Mouse (Mus musculus): ENCODE measurements around the gene Ccdc8. TPM values are rescaled to one million over a fixed set of nuclear protein-coding genes. Genes with fewer than 3 reads are reported as not detected.

Gene Ccdc8
- polyA plus RNA-seq, 1 experiment from 2014 or later = 15.7 TPM

GRCm38 (mm10) chr7:17028923-17029322 lies 36.4 kb downstream of the Ccdc8 start:
- Histone ChIP-seq H3K4me3 (replicated peaks; ENCODE audit: low read depth, low read length) (no peak overlapping the region), H3K4me1 (replicated peaks; ENCODE audit: insufficient read depth, low read length) (peaks cover 20% of the 10 kb centered on the region), H3K9ac (ENCODE audit: low read depth, low read length) (no peak overlapping the region), H3K9me3 (replicated peaks; ENCODE audit: low read length) (no peaks in the 10 kb centered on the region), H3K4me2 (ENCODE audit: low read length) (no peak overlapping the region), H3K27ac (no peak overlapping the region), H3K36me3 (ENCODE audit: insufficient read depth, low read length) (peaks cover 18% of the 10 kb centered on the region; the same call in 1 of the 2 replicates), H3K27me3 (ENCODE audit: insufficient read depth, low read length) (no peaks in the 10 kb centered on the region)
- ATAC-seq (replicated peaks; ENCODE audit: low FRiP score, low read depth) (no peak), DNase-seq (ENCODE audit: low spot score) (no peak)
- no peak for TF ChIP-seq CTCF (IDR thresholded peaks at IDR 0.05; ENCODE audit: low read depth)
- WGBS = 73% methylated on average over 7 of the region's 7 CpGs

DNA sequence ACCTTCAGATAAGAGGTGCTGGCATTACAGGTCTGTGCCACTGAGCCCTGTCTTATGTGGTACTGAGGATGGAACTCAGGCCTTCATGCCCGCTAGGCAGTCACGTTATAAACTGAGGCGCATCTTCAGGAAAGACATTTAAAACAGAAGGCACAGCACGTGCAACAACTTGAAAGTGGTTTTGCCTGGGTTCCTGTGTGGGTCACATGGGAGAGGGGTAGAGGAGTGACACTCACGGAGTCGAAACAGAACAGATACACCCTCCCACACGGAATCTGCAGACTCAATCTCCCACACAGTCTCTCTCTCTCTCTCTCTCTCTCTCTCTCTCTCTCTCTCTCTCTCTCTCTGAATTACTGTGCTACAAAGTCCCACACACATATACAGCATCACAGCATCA lies 37.7 kb downstream of the Ccdc8 start:
- peaks cover 9% of the 10 kb centered on the region for H3K4me1 ChIP-seq (replicated peaks; ENCODE audit: insufficient read depth, low read length)
- WGBS = 50% methylated on average over 7 of the region's 7 CpGs
- no peak for TF ChIP-seq CTCF (IDR thresholded peaks at IDR 0.05; ENCODE audit: low read depth)
- H3K4me3 ChIP-seq (replicated peaks; ENCODE audit: low read depth, low read length) = no peak overlapping the region
- no peak overlapping the region for H3K4me2 ChIP-seq (ENCODE audit: low read length)
- H3K27ac ChIP-seq = no peak overlapping the region
- no peak for DNase-seq (ENCODE audit: low spot score)
- no peak for ATAC-seq (replicated peaks; ENCODE audit: low FRiP score, low read depth)
- no peaks in the 10 kb centered on the region for H3K27me3 ChIP-seq (ENCODE audit: insufficient read depth, low read length)
- no peaks in the 10 kb centered on the region for H3K9me3 ChIP-seq (replicated peaks; ENCODE audit: low read length)
- no peak overlapping the region for H3K9ac ChIP-seq (ENCODE audit: low read depth, low read length)
- peaks cover 18% of the 10 kb centered on the region; the same call in 1 of the 2 replicates for H3K36me3 ChIP-seq (ENCODE audit: insufficient read depth, low read length)

- no peak overlapping the region for H3K27ac ChIP-seq
- H3K36me3 ChIP-seq (ENCODE audit: insufficient read depth, low read length) = peaks cover 42% of the 10 kb centered on the region; the same call in 1 of the 2 replicates
- H3K9me3 ChIP-seq (replicated peaks; ENCODE audit: low read length) = no peaks in the 10 kb centered on the region
- 46% methylated on average over 9 of the region's 9 CpGs for WGBS
- DNase-seq (ENCODE audit: low spot score) (no peak), ATAC-seq (replicated peaks; ENCODE audit: low FRiP score, low read depth) (no peak)
- H3K27me3 ChIP-seq (ENCODE audit: insufficient read depth, low read length) = no peaks in the 10 kb centered on the region
- H3K4me3 ChIP-seq (replicated peaks; ENCODE audit: low read depth, low read length) = no peak overlapping the region
- H3K4me2 ChIP-seq (ENCODE audit: low read length) = no peak overlapping the region
- H3K4me1 ChIP-seq (replicated peaks; ENCODE audit: insufficient read depth, low read length) = no peaks in the 10 kb centered on the region
- TF ChIP-seq CTCF (IDR thresholded peaks at IDR 0.05; ENCODE audit: low read depth) = no peak
- no peak overlapping the region for H3K9ac ChIP-seq (ENCODE audit: low read depth, low read length)
Measured at GRCm38 (mm10) chr7:17038018-17038695, 45.6 kb downstream of the Ccdc8 start.

DNA sequence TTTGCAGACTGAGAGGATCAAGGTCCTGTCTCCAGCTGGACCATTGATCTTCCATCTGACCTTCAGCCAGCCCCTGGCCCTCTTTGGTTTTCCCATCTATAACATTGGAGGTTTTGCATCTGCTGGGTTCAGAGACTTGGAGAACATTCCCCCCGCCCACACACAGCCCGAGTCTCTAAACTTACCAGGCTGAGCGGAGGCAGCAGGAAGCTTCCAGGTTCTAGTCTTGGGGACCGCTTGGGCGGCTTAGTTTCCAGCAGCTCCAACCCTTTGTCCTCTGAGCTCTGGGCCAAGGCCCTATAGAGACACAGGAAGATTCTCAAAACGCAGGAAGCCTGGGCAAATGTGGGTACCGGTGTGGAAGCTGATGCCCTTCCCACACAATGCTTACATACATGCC lies 46.9 kb downstream of the Ccdc8 start:
- no peak overlapping the region for H3K4me3 ChIP-seq (replicated peaks; ENCODE audit: low read depth, low read length)
- no peak overlapping the region for H3K9ac ChIP-seq (ENCODE audit: low read depth, low read length)
- DNase-seq (ENCODE audit: low spot score) (no peak), ATAC-seq (replicated peaks; ENCODE audit: low FRiP score, low read depth) (no peak)
- H3K36me3 ChIP-seq (ENCODE audit: insufficient read depth, low read length) = peaks cover 44% of the 10 kb centered on the region; the same call in 1 of the 2 replicates
- H3K4me2 ChIP-seq (ENCODE audit: low read length) = no peak overlapping the region
- H3K27me3 ChIP-seq (ENCODE audit: insufficient read depth, low read length) = no peaks in the 10 kb centered on the region
- no peaks in the 10 kb centered on the region for H3K9me3 ChIP-seq (replicated peaks; ENCODE audit: low read length)
- H3K4me1 ChIP-seq (replicated peaks; ENCODE audit: insufficient read depth, low read length) = no peaks in the 10 kb centered on the region
- WGBS = 88% methylated on average over 7 of the region's 7 CpGs
- no peak overlapping the region for H3K27ac ChIP-seq
- no peak for TF ChIP-seq CTCF (IDR thresholded peaks at IDR 0.05; ENCODE audit: low read depth)

DNA sequence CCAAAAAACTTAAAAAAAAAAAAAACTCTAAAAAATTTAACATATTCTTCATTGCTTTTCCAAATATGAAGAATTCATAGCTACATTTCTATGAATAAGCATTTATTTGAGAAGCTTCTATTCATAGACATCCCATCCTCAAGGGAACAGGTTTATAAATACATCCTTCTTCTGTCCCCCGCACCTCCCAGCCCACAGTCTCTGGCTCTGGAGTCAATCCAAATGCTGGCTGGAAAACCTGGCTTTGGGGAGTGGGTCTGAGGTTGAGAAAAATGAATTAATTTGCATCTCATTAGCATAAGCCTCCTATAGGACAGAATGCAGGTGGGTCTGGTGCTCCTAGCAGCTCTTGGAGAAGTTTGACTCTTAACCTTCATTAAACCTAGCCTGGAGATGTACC lies 53.2 kb downstream of the Ccdc8 start:
- H3K27me3 ChIP-seq (ENCODE audit: insufficient read depth, low read length) = no peaks in the 10 kb centered on the region
- H3K4me2 ChIP-seq (ENCODE audit: low read length) = no peak overlapping the region
- H3K36me3 ChIP-seq (ENCODE audit: insufficient read depth, low read length) = peaks cover 36% of the 10 kb centered on the region; the same call in 1 of the 2 replicates
- ATAC-seq (replicated peaks; ENCODE audit: low FRiP score, low read depth) (no peak), DNase-seq (ENCODE audit: low spot score) (no peak)
- H3K27ac ChIP-seq = no peak overlapping the region
- no peak for TF ChIP-seq CTCF (IDR thresholded peaks at IDR 0.05; ENCODE audit: low read depth)
- H3K4me3 ChIP-seq (replicated peaks; ENCODE audit: low read depth, low read length) = no peak overlapping the region
- H3K9me3 ChIP-seq (replicated peaks; ENCODE audit: low read length) = no peaks in the 10 kb centered on the region
- H3K9ac ChIP-seq (ENCODE audit: low read depth, low read length) = no peak overlapping the region
- no peaks in the 10 kb centered on the region for H3K4me1 ChIP-seq (replicated peaks; ENCODE audit: insufficient read depth, low read length)
- WGBS = 61% methylated on average over 1 of the region's 1 CpGs

Other genes with a start within 250 kb of the Ccdc8 start
- 49.0 and 55.8 TPM in 2 replicates for gene Slc1a5, start 211.4 kb upstream of the Ccdc8 start, polyA plus RNA-seq (2015; fragmentation: Nextera tagmentation; extraction: Ambion mirVana)
- 65.4 and 71.2 TPM in 2 replicates for gene Strn4, start 176.8 kb upstream of the Ccdc8 start, polyA plus RNA-seq (2015; fragmentation: Nextera tagmentation; extraction: Ambion mirVana)
- gene Fkrp, start 176.0 kb upstream of the Ccdc8 start, polyA plus RNA-seq (2015; fragmentation: Nextera tagmentation; extraction: Ambion mirVana) = 31.0 and 32.0 TPM in 2 replicates
- gene Prkd2, start 149.8 kb upstream of the Ccdc8 start, polyA plus RNA-seq (2015; fragmentation: Nextera tagmentation; extraction: Ambion mirVana) = 12.8 and 15.1 TPM in 2 replicates
- gene Dact3, start 117.4 kb upstream of the Ccdc8 start, polyA plus RNA-seq (2015; fragmentation: Nextera tagmentation; extraction: Ambion mirVana) = 3.7 and 4.3 TPM in 2 replicates
- gene Gng8, start 100.9 kb upstream of the Ccdc8 start, polyA plus RNA-seq (2015; fragmentation: Nextera tagmentation; extraction: Ambion mirVana) = 7.3 and 8.9 TPM in 2 replicates
- 2.2 and 2.3 TPM in 2 replicates for gene Ptgir, start 86.2 kb upstream of the Ccdc8 start, polyA plus RNA-seq (2015; fragmentation: Nextera tagmentation; extraction: Ambion mirVana)
- 134 and 136 TPM in 2 replicates for gene Calm3, start 68.6 kb upstream of the Ccdc8 start, polyA plus RNA-seq (2015; fragmentation: Nextera tagmentation; extraction: Ambion mirVana)
- gene Pnmal2, start 48.0 kb upstream of the Ccdc8 start, polyA plus RNA-seq (2015; fragmentation: Nextera tagmentation; extraction: Ambion mirVana) = 7.0 and 8.1 TPM in 2 replicates
- 0.28 and 0.33 TPM in 2 replicates for gene Pnmal1, start 33.0 kb upstream of the Ccdc8 start, polyA plus RNA-seq (2015; fragmentation: Nextera tagmentation; extraction: Ambion mirVana)
- gene Gm42372, start 9.6 kb upstream of the Ccdc8 start, polyA plus RNA-seq (2015; fragmentation: Nextera tagmentation; extraction: Ambion mirVana) = 0.09 and 0.13 TPM in 2 replicates
- 82.0 and 95.4 TPM in 2 replicates for gene Ppp5c, start 35.2 kb downstream of the Ccdc8 start, polyA plus RNA-seq (2015; fragmentation: Nextera tagmentation; extraction: Ambion mirVana)
- gene Hif3a, start 69.7 kb downstream of the Ccdc8 start, polyA plus RNA-seq (2015; fragmentation: Nextera tagmentation; extraction: Ambion mirVana) = 5.1 and 6.1 TPM in 2 replicates
- gene Psg16, start 81.3 kb downstream of the Ccdc8 start, polyA plus RNA-seq (2015; fragmentation: Nextera tagmentation; extraction: Ambion mirVana) = 0.07 TPM in 1 of 2 replicates, not detected in the other
- not detected in 2 replicates for gene Ceacam3, start 157.6 kb downstream of the Ccdc8 start, polyA plus RNA-seq (2015; fragmentation: Nextera tagmentation; extraction: Ambion mirVana)
- not detected in 2 replicates for gene Psg29, start 210.8 kb downstream of the Ccdc8 start, polyA plus RNA-seq (2015; fragmentation: Nextera tagmentation; extraction: Ambion mirVana)